Mouse (Mus musculus) layer of hippocampus, adult 9-10 months (tissue): ENCODE measurements around the gene Tirap.
A peak's percentile ranks its signal among the peaks of the same experiment; 100 is the strongest.

Experiments
- DNase-seq: peaks from one replicate; pipeline ENCODE4 v3.0.0; 2022; ENCODE audit warnings: low spot score

The Tirap gene

DNA sequence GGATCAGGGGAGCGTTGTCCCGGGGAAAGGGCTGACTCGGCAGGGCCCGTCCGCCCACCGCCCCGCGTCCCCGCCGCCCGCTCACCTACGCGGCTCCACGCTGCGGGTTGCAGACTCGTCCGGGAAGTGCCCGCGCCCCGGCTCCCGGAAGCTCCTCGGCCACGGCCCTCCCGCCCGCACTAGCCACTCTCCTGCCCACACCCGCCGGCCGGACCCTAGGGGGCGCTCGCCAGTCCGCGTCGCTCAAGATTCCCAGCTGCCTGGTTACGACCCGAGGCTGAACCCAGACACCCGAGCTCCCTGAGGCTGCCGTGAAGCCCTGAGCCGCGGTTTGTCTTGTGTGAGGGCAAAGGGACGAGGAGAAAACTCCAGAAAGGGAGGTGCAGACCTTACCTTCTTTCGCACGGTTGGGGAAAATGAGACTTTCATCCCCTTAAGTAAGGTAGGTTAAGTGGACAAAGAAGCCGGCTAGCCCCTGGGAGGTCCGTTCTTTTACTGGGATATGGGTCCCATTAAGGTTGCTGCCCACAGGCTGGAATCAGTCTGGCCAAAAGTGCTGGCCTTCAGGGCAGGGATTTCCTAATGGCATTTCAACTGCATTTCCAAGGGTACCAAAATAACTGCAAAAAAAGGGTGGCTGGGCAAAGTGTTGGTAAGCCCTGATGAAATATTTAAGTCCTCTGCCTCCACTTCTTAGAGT is at the start of gene Tirap, which contains the start of gene Srpr:
Gene Tirap, minus strand, starts transcription at position 520 of the 700 bp plus-strand sequence.
Gene Srpr, plus strand, starts transcription at position 404 of the 700 bp plus-strand sequence.
- DNase-seq = peak; percentile 52

DNA sequence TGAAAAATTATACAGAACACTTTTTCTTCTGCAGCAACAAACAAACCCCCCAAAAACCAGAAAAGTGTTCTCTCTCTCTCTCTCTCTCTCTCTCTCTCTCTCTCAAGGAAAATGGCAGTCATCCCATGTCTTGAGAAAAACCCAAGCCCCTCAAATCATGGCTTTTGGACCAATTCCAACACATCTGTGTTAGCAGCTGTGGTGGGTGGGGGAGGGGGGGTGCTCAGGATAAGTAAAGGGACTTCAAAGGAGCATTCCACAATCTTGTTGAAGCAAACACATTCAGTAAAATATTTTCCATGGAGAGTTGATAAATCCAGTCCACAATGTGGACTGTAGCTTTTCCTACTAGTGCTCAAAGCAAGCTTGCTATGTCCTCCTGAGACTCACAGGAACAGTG is 49.4 kb upstream of the Tirap start:
- DNase-seq = no peak

DNA sequence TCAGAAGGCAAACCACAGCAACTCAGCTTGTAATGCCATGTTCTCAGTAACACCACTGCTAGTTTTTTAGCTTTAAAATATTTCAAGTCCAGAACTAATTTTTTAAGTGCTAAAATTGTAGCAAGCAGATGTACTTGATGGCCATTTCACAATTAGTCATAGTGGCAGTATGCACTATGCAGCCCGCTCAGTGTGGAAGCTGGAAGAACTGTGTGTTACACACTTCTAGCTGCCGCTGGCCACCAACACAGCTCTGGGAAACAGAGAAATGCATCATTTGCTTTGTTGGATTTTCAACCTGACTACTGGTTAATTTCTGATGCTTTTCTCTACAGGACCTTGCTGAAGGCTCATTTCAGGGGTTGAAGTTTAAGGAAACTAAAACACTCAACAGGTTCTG is 47.3 kb upstream of the Tirap start:
- no peak for DNase-seq

DNA sequence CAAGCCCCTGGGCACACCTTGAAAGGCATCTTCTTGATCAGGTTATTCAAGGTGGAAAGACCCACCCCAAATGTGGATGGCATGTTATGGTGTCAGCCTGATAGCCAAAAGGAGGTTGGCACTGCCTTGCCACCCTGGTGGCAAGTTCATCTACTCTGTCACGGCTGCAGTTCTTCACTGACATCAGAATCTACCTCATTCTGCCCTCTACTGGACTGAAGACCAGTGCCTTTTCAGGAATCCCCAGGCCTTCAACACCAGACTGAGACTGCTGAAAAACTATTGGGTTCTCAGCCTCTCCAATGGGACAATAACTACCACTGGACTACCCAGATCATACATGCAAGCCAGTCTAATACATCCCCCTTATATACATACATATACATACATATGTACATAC is 39.6 kb upstream of the Tirap start:
- no peak for DNase-seq

DNA sequence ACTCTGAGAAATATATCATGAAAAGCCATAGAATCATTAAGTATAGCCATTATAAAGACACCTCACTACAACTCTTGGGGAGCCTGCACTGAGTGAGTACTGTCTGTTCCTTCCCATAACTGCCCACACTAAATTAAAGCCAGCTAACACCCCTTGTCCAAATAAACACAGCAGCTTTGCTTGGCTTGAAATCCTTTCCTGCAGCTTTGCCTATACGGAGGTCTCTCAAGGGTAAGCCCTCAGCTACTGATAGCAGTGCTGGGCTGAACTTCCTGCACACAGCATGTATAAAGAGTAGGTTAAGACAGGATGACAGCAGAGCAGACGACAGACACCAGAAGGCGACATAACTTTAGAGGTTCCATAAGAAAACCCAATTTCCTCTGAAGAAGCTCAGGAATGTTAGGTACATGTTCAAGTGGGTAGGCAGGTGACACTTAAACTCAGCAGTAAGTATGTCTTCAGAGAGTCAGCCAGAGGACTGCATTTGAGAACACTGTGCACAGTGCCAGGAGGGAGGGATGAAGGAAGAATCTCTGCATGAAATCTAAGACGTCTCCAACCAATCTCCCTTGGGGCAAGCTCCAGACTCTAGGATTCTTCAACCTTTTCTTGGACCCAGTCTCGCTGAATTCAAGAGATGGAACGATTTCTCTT is 39.0 kb upstream of the Tirap start:
- DNase-seq = no peak

DNA sequence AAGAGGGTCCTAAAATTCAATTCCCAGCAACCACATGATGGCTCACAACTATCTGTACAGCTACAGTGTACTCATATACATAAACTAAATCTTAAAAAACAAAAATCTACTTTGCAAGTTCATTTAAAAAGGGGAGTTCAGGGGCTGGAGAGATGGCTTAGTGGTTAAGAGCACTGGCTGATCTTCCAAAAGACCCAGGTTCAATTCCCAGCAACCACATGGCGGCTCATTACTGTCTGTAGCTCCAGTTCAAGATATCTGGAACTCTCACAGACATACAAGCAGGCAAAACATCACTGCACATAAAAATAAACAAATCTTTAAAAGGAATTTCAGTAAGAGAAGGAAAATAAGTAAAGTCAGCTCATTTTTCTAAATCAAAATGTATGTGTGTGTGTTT is 38.3 kb upstream of the Tirap start:
- DNase-seq = no peak

DNA sequence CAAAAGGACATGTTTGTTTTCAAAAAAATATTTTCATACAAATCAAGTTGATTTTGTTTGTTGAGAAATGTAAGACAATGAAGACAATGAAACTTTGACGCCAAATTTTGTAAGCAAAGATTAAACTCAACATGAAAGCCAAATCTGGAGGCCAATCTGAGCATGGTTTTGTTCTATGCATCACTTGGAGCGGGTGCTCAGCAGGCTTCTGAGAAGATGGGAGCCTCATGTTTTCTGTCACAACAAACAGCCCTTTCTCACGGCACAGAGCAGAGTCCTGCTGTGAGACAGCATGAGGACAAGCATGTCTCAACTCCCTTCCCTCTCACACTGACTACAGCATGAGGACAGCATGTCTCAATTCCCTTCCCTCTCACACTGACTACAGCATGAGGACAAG is 35.9 kb upstream of the Tirap start:
- no peak for DNase-seq

DNA sequence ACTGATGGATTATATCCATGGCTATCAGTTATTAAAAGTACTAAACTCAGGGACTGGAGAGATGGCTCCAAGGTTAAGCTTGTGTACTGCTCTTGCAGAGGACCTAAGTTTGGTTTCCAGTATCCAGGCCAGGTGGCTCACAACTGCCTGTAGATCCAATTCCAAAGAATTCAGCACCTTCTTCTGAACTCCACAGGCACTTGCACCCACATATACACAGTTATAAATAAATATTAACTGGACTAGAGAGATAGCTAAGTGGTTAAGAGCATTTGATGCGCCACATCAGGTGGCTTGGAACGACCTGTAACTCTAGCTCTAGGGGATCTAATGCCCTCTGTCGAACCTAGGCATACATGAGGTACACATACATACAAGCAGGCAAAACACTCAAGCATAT is 28.6 kb upstream of the Tirap start:
- DNase-seq = no peak

DNA sequence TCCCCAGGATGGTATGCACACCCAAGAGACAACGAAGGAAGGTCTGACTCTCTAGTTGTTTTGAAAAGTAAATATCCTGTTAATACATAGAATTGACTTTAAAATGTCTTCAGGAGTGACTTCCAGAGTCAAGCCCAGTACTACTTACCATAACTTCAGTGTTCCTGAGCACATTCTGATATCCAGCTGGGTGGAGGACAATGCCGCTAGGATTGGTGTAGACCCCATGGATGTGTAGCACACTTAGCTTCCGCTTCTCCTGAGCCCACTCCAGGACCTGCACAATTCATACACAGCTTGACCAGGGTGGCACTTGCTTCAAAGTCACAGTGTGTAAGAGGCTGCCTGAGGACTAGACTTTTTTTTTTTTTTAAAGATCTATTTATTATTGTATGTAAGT is 23.4 kb upstream of the Tirap start:
- no peak for DNase-seq

DNA sequence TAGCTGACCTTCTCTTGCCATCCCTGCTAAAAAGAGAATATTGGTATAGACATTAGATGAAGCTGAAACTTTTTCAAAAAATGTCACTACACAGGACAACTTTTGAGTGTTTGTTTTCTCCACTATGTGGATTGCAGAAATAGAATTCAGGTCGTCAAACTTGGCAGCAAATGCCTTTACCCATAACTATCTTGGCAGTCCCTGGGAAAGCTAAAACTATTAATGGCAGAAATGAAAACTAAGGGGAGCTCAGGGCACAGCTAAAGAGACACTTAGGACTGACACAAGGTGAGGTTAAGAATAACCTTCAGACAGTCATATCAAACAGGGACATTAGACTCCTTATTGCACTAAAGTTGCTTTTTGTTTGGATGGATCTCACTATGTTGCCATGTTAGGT is 17.9 kb upstream of the Tirap start:
- DNase-seq = no peak

DNA sequence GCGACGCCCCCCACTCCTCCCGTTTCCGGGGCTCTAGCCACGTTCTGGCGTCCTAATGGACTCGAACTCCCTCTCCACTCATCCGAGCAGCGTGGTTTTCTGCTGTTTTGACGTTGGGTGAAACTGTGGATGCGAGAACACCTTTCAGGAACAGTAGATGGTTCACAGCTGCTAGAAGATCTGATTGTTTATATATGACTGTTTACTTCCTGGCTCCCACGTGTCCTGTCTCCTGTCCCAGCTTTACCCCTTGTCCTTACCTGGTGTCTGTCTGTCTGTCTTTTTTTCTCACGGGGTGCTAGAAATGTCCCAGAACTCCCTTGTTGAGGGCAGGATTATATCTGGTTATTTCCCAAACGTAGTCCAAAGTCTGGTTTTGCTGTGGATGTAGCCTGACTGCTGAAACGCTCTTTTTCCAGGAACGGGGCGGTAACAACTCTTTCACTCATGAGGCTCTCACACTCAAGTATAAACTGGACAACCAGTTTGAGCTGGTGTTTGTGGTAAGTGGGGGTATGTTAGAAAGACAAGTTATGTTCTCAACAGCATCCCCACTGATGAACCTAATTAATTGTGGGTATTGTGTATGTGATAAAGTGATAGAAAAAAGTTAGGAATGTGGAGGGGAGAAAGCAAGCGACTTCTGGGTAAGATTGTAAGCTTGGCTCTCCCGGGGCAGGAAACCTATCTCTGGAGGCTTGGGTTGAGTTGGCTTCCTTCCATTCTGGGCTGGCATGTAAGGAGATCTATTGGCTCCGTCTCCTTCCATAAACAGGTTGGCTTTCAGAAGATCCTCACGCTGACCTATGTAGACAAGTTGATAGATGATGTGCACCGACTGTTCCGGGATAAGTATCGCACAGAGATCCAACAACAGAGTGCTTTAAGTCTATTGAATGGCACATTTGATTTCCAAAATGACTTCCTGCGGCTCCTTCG is 11.8 kb upstream of the Tirap start:
- no peak for DNase-seq

DNA sequence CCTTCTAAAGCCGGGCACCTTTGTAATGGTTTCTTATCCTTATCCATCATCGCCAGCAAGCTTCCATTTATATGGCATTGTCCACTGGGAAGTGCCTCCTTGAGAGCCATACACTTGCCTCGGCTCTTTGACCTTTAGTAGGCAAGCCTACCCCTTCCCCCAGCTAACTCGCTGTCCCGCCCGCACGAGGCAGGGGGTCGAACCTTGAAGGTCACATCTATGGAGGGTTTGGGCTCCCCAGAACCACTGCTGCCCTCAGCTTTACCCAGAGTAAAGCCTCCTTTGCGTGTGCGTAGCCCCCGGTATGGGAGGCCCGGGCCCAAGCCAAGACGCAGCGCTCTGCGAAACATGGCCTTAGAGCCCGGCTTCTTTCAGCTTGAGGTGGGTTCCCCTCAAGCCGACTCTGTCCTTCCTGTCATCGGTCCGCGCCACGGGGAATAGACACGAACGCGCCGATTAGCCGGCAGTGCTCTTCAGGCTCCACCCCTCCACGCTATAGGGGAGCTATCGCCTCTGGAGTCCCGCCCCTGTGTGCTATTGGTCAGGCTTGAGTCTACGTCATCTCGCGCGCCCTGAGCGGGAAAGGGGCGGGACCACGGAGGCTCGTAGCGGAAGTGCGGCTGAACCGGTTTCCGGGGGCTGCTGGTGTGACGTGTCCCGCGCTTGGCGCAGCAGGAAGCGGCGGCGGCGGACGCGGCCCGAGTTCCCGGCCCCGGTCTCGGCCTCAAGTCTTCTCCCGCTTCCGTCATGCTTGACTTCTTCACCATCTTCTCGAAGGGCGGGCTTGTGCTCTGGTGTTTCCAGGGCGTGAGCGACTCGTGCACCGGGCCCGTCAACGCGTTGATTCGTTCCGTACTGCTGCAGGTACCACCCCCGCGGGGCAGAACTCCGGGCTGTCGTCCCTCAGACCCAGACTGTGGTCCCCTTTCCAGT is 10.7 kb upstream of the Tirap start, which contains the start of gene Foxred1:
Gene Foxred1, minus strand, starts transcription at position 514 of the 933 bp plus-strand sequence.
- DNase-seq = peak; percentile 98

DNA sequence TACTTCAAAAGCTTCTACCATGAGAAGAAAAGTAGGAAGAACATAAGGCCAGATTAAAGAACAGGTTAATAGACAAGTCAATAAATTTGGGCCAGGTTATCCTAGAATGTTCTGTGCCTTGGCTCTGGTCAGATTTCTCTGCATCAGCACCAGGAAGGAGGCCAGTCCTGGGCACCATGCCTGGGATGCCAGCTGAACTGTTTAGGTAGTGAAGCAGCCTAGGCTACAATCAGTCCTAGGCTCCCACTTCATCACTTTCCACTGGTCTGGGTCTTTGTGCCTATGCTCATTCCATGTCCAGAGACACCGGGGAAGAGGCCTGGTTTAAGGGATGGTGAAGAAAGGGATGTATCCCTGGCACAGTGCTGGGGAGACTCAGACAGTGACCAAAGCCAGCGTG is 4.3 kb upstream of the Tirap start:
- no peak for DNase-seq

DNA sequence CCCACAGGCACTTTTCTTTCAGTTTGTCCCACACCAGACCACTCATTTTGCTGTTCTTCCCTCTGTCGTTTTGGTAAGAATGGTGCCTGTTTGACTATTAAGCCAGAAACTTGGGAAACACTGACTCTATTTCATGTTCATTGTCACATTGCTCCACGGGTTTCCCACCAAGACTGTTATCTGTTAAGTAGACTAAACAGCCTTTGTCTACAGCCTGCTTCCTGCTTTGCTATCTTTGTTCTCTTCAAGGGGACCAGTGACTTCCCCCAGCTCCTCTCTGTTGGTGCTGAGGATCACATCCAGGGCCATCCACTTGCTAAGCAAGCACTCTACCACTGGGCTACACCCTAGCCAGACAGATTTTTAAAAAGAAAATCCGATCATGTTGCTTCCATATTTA is 3.4 kb upstream of the Tirap start:
- DNase-seq = no peak

DNA sequence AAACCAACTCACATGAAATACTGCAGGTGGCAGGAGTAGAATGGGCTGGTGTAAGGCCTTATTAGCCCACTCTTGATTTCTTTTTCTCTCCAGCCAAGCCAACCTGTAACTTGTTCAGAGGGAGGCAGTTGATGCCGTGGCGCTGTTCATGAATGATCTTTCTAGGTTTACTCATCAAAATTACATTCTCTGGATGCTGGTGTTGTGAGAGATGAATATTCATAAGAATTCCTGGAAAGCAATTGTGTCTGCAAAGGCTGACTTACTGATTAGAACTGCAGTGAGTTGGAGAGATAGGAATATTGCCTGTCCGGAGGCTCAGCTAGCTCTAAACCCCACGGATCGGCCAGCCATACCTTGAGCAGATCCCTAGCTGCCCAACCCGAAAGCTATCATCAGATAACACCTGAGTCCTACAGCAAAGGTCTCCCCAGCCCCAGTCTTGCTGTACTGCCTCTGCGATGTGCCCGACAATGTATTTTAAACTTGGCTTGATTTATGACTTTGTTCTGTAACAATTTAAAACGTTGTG is 504 bp upstream of the Tirap start:
- no peak for DNase-seq

DNA sequence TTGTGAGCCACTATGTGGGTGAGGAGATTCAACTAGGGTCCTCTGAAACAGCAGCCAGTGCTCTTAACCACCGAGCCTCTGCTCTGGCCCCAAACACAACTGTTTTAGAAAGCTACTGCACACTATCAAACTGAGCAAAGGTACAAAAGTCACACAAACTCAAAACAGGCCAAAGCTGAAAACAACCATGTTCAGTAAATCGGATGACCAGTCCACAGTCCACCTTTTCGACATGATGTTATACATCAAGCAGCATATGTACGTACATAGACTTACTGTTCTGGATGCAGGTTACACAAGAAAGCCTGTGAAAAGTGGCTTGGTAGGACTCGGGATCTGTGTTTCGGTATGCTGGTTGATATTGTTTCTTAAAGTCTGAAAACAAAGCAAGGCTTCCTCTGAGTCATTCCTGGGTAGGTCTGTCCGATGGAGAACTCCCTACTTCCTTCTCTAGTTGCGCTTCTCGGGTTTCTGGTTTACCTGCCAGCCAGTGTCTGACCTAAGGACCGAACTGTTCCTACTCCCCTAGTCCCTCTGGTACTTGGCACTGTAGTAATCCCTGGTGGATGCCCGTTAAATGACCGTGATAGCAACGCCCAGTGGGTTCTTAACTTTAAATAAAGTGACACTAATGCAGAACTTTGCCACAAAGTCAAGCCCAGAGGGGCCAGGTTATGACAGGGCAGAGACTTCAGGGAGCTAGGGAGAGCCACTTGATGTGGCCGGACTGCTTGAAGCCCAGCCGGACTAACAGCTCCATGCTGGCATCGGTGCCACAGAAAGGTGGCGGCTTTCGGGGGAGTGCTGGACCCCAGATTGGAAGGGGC is 933 bp downstream of the Tirap start:
- no peak for DNase-seq

DNA sequence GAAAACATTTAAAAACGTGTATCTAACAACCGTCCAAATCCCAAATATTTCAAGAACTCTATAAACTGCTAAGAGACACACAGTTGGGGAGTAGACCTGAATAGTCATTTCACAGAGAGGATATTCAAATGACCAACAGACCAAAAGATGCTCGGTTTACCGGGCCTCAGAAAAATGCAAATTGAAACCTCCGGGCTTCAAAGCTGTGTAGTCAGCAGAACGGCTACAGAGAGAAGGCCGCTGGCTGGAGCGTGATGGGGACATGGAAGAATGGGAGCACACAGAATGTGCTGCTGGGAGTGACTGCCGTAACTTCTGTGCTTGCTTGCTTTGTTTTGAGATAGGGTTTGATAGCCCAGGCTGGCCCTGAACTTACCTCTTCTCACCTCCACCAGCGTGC is 1.7 kb downstream of the Tirap start:
- DNase-seq = no peak

DNA sequence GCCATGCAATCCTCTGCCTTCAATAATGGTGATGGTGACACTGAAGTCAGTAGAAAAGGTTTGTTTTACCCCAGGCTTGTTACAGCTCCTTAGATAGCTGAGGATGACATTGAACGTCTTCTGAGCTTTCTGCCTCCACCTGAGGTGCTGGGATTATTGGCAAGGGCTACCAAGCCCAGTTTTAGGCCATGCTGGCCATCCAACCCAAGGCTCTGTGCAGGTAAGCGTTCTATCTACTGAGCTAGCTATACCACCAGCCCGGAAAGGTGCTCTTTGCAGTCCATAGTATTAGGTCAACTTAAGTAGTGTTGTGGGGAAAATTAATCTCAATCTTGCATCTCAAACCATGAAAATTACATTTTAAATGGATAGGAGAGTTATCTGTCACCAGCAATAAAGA is 2.5 kb downstream of the Tirap start:
- DNase-seq = no peak

DNA sequence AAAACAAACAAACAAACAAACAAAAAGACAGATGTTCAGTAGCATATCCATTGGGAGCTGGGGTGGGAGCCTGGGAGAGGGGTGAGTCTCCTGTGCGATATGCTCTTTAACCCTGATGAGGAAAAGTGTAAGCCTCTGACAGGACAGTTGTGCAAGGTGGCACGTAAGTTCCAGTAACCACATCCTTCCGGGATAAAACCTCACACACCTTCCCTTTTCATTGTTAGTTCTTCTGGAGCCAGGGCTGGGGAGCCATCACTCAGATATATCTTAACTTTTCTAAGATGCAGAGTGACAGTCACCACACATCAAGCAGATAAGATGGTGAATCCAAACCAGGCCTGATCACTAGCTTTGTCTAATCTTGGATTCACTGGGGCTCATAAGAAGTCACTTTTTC is 6.0 kb downstream of the Tirap start:
- no peak for DNase-seq

DNA sequence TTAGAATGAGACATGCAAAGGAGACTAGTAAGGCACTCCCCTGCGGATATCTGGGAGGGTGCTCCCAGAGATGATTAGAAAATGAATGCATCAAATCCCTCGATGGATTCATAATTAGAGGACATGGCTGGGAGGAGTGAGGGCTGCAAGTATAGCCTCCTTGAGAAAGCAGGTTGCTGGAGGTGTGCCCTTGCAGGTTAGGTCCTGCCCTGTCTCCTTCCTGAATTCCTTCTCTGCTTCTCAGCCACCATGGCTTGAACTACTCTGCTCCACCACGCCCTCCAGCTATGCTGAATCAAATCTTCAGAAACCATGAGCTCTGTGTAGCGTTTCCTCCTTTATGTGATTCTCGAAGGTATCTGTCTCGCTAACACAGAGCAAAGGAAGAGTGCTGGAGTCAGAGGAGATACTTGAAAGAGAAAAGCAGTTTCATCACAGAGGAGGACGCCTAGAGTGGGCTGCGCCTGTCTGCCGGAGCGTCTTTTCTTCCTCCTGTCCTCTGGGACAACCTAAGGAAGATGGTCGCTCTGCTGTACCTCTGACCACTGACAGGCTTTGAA is 7.0 kb downstream of the Tirap start:
- no peak for DNase-seq
